In the genomic region with DNA sequence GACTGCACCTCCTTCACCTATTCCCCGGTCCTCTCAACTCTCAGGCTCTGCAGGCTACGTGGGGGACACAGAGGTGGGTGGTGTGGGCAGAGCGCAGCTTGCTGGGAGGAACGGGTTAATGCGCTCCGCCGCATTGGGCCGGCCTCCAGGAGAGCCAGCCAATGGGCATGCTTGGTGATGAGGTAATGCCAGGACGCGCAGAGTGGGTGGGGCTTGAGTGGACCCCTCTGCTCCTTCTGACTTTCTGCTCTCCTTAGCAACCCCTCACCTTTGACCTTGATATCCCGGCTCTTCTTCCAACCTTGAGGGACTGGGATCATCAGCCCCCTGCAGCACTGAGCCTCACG, we compare ENCODE assay signal across 8 mouse cellular contexts.
DNase-seq lines count a peak whose midpoint lies in the region; ATAC-seq and TF ChIP-seq lines count a peak whose summit lies in the region.

No protein-coding gene starts in this region.

- TF ChIP-seq POLR2A in brain, embryonic 14.5 days (IDR thresholded peaks at IDR 0.05; ENCODE audit: borderline replicate concordance, extremely low read depth, insufficient read depth, insufficient read length, poor library complexity, severe bottlenecking), result no peak
- no peak for TF ChIP-seq POLR2A in liver, adult 2 months (IDR thresholded peaks at IDR 0.05; ENCODE audit: extremely low read depth, insufficient read depth, low read length)

- H3K4me1 ChIP-seq in heart, embryonic 13.5 days, result peaks cover 80% of the 10 kb centered on the region
- H3K4me1 ChIP-seq in kidney, postnatal 0 days (replicated peaks; ENCODE audit: insufficient read depth, low read length), result peaks cover 66% of the 10 kb centered on the region
- H3K4me1 ChIP-seq in liver, adult 2 months (ENCODE audit: control insufficient read depth, insufficient read depth, low read length), result peaks cover 15% of the 10 kb centered on the region

- H3K4me2 ChIP-seq in heart, embryonic 13.5 days, result peak overlapping the region; percentile 71
- H3K4me2 ChIP-seq in kidney, postnatal 0 days (ENCODE audit: low read length), result peak overlapping the region; percentile 41

- whole genome bisulfite sequencing in heart, embryonic 13.5 days, result 2% methylated on average over 12 of the region's 12 CpGs
- 0% methylated on average over 12 of the region's 12 CpGs for WGBS in kidney, postnatal 0 days
- 2% methylated on average over 12 of the region's 12 CpGs for WGBS in liver, adult 2 months

- no peaks in the 10 kb centered on the region for H3K79me2 ChIP-seq in liver, adult 2 months (ENCODE audit: control insufficient read depth, insufficient read depth, low read length)

- no peaks in the 10 kb centered on the region for H3K36me3 ChIP-seq in heart, embryonic 13.5 days
- H3K36me3 ChIP-seq in kidney, postnatal 0 days (ENCODE audit: insufficient read depth, low read length), result no peaks in the 10 kb centered on the region
- no peaks in the 10 kb centered on the region for H3K36me3 ChIP-seq in liver, adult 2 months (ENCODE audit: control insufficient read depth, insufficient read depth, low read length)

- TF ChIP-seq CTCF in brain, embryonic 14.5 days (IDR thresholded peaks at IDR 0.05; ENCODE audit: borderline replicate concordance, extremely low read depth, insufficient read depth, insufficient read length), result no peak
- no peak for TF ChIP-seq CTCF in kidney, postnatal 0 days (IDR thresholded peaks at IDR 0.05; ENCODE audit: low read depth)
- no peak for TF ChIP-seq CTCF in liver, adult 2 months (IDR thresholded peaks at IDR 0.05; ENCODE audit: low read depth, low read length)

- H3K27ac ChIP-seq in heart, embryonic 13.5 days (replicated peaks), result peak overlapping the region; percentile 100
- peak overlapping the region; percentile 99 for H3K27ac ChIP-seq in kidney, postnatal 0 days
- peak overlapping the region; percentile 77 for H3K27ac ChIP-seq in liver, adult 2 months (replicated peaks; ENCODE audit: insufficient read depth, low read depth, low read length)

- no peaks in the 10 kb centered on the region for H3K9me3 ChIP-seq in heart, embryonic 13.5 days
- H3K9me3 ChIP-seq in kidney, postnatal 0 days (replicated peaks; ENCODE audit: low read length), result no peaks in the 10 kb centered on the region

- H3K4me3 ChIP-seq in heart, embryonic 13.5 days, result peak overlapping the region; percentile 39
- H3K4me3 ChIP-seq in kidney, postnatal 0 days (replicated peaks; ENCODE audit: low read depth, low read length), result no peak overlapping the region; the same call in 1 of the 2 replicates
- peak overlapping the region; percentile 36; the same call in 1 of the 2 replicates for H3K4me3 ChIP-seq in liver, adult 2 months (ENCODE audit: insufficient read depth, low read depth, low read length)

- H3K27me3 ChIP-seq in heart, embryonic 13.5 days (replicated peaks), result no peaks in the 10 kb centered on the region
- no peaks in the 10 kb centered on the region for H3K27me3 ChIP-seq in kidney, postnatal 0 days (ENCODE audit: insufficient read depth, low read length)
- H3K27me3 ChIP-seq in liver, adult 2 months (ENCODE audit: control insufficient read depth, insufficient read depth, low read length), result no peaks in the 10 kb centered on the region

- ATAC-seq in CD4-positive, CD25-positive, alpha-beta regulatory T cell, adult 4 months, result peak; percentile 87
- peak; percentile 59; the same call in 1 of the 2 replicates for ATAC-seq in heart, embryonic 13.5 days (ENCODE audit: extremely low read depth, insufficient number of reproducible peaks, low FRiP score, low TSS enrichment)
- ATAC-seq in kidney, postnatal 0 days (replicated peaks; ENCODE audit: low FRiP score, low read depth), result peak; percentile 76
- peak; percentile 44; the same call in 1 of the 2 replicates for ATAC-seq in monocyte, adult 5-6 weeks (replicated peaks; ENCODE audit: insufficient number of reproducible peaks, low FRiP score, low TSS enrichment, poor library complexity, severe bottlenecking)

- DNase-seq in brain, embryonic 14.5 days (ENCODE audit: low read depth), result peak; percentile 97
- DNase-seq in fibroblast of lung, adult 2 months (ENCODE audit: low read depth), result peak; percentile 72
- peak; percentile 96 for DNase-seq in kidney, postnatal 0 days (ENCODE audit: low spot score)
- peak; percentile 60 for DNase-seq in liver, adult 2 months (ENCODE audit: extremely low read depth, low read depth, low spot score)
- DNase-seq in telencephalon, adult 2 months (ENCODE audit: low read depth, low spot score), result peak; percentile 86

- peak overlapping the region; percentile 86 for H3K9ac ChIP-seq in heart, embryonic 13.5 days
- H3K9ac ChIP-seq in kidney, postnatal 0 days (ENCODE audit: low read depth, low read length), result peak overlapping the region; percentile 52
- peak overlapping the region; percentile 72 for H3K9ac ChIP-seq in liver, adult 2 months (ENCODE audit: low read depth, low read length)
